Comparison of ENCODE assay signal across 8 mouse cellular contexts in the genomic region with DNA sequence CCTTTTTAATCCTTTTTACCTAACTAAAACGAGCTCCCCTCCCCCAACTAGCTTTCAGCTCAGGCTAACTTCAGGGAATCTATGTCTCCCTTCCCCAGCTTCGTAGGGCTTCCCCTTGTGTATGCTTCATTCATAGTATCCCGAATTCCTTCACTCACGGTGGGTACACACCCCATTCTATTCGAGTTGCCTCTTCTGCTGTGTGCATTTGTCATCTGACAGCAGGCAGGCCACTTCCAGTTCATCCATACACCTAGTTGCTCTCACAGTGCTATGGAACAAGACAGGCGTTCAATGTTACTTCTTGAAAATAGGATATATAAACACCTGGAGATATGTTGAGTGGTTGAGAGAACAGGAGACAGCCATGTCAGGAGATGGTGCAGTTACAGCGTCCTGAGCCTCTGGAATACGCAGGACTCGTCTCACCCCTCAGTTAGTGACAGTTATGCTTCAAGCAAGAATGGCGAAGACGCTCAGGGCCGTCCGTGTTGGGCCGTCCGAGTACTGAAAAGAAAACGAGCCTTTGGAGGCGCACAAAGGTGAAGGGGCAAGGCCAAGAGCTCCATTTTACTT. TPM values are rescaled to one million over a fixed set of nuclear protein-coding genes. Genes with fewer than 3 reads are reported as not detected.
A peak's percentile ranks its signal among the peaks of the same experiment; 100 is the strongest.
DNase-seq lines count a peak whose midpoint lies in the region; ATAC-seq and TF ChIP-seq lines count a peak whose summit lies in the region.

No protein-coding gene starts in this region.

- TF ChIP-seq CTCF in lung, postnatal 0 days (IDR thresholded peaks at IDR 0.05), result no peak

- TF ChIP-seq EP300 in lung, postnatal 0 days (IDR thresholded peaks at IDR 0.05), result no peak

- peak overlapping the region; percentile 75 for H3K4me2 ChIP-seq in lung, postnatal 0 days (replicated peaks; ENCODE audit: low read depth, low read length)
- peak overlapping the region; percentile 83 for H3K4me2 ChIP-seq in embryonic facial prominence, embryonic 13.5 days
- H3K4me2 ChIP-seq in hindbrain, embryonic 15.5 days, result peak overlapping the region; percentile 93
- peak overlapping the region; percentile 75 for H3K4me2 ChIP-seq in midbrain, embryonic 14.5 days (ENCODE audit: low read length)

- WGBS in lung, postnatal 0 days, result 3% methylated on average over 17 of the region's 17 CpGs
- 6% methylated on average over 17 of the region's 17 CpGs for whole genome bisulfite sequencing in embryonic facial prominence, embryonic 13.5 days
- 7% methylated on average over 17 of the region's 17 CpGs for WGBS in hindbrain, embryonic 15.5 days
- 6% methylated on average over 17 of the region's 17 CpGs for WGBS in midbrain, embryonic 14.5 days

- 0 out of 2 replicates have a peak, but pooled peaks cover 4% of the 10 kb centered on the region for H3K4me1 ChIP-seq in lung, postnatal 0 days (ENCODE audit: insufficient read depth, low read depth, low read length)
- peaks cover 15% of the 10 kb centered on the region for H3K4me1 ChIP-seq in embryonic facial prominence, embryonic 13.5 days
- H3K4me1 ChIP-seq in hindbrain, embryonic 15.5 days (replicated peaks), result peaks cover 23% of the 10 kb centered on the region
- peaks cover 13% of the 10 kb centered on the region; the same call in 1 of the 2 replicates for H3K4me1 ChIP-seq in midbrain, embryonic 14.5 days (ENCODE audit: control insufficient read depth, insufficient read depth, low read length)

- H3K27ac ChIP-seq in lung, postnatal 0 days (ENCODE audit: low read length), result peak overlapping the region; percentile 95
- H3K27ac ChIP-seq in embryonic facial prominence, embryonic 13.5 days, result peak overlapping the region; percentile 91
- peak overlapping the region; percentile 93 for H3K27ac ChIP-seq in hindbrain, embryonic 15.5 days (replicated peaks)
- H3K27ac ChIP-seq in midbrain, embryonic 14.5 days (replicated peaks; ENCODE audit: low read depth, low read length), result peak overlapping the region; percentile 92

- DNase-seq in lung, postnatal 0 days (ENCODE audit: low spot score), result peak; percentile 35
- DNase-seq in lung, postnatal 10 days, result no peak
- DNase-seq in midbrain, embryonic 14.5 days, result no peak
- no peak for DNase-seq in layer of hippocampus, adult 18-20 months (ENCODE audit: low spot score in 2 of 2)
- no peak for DNase-seq in thymus, adult 18-20 months
- no peak for DNase-seq in gastrocnemius, postnatal 10 days

- H3K36me3 ChIP-seq in lung, postnatal 0 days (ENCODE audit: insufficient read depth, low read length), result no peaks in the 10 kb centered on the region; the same call in 1 of the 2 replicates
- peaks cover 14% of the 10 kb centered on the region for H3K36me3 ChIP-seq in embryonic facial prominence, embryonic 13.5 days
- 0 out of 2 replicates have a peak, but pooled peaks cover 2% of the 10 kb centered on the region for H3K36me3 ChIP-seq in hindbrain, embryonic 15.5 days
- peaks cover 19% of the 10 kb centered on the region for H3K36me3 ChIP-seq in midbrain, embryonic 14.5 days (ENCODE audit: control insufficient read depth, insufficient read depth, low read length)

- H3K27me3 ChIP-seq in lung, postnatal 0 days (replicated peaks; ENCODE audit: insufficient read depth, low read length), result no peaks in the 10 kb centered on the region
- no peaks in the 10 kb centered on the region for H3K27me3 ChIP-seq in embryonic facial prominence, embryonic 13.5 days
- H3K27me3 ChIP-seq in hindbrain, embryonic 15.5 days, result no peaks in the 10 kb centered on the region
- no peaks in the 10 kb centered on the region for H3K27me3 ChIP-seq in midbrain, embryonic 14.5 days (ENCODE audit: control insufficient read depth, insufficient read depth, low read length)

- H3K9me3 ChIP-seq in lung, postnatal 0 days (ENCODE audit: low read length), result no peaks in the 10 kb centered on the region
- no peaks in the 10 kb centered on the region for H3K9me3 ChIP-seq in embryonic facial prominence, embryonic 13.5 days
- no peaks in the 10 kb centered on the region for H3K9me3 ChIP-seq in hindbrain, embryonic 15.5 days
- no peaks in the 10 kb centered on the region for H3K9me3 ChIP-seq in midbrain, embryonic 14.5 days (ENCODE audit: control insufficient read depth, low read length)

- no peak for ATAC-seq in lung, postnatal 0 days
- ATAC-seq in embryonic facial prominence, embryonic 13.5 days (ENCODE audit: insufficient number of reproducible peaks, insufficient read depth, low FRiP score, low TSS enrichment, low read depth), result peak; percentile 38
- peak; percentile 67; the same call in 1 of the 2 replicates for ATAC-seq in hindbrain, embryonic 15.5 days (ENCODE audit: low FRiP score, low read depth)
- ATAC-seq in midbrain, embryonic 14.5 days (ENCODE audit: low FRiP score, low TSS enrichment), result no peak; the same call in 1 of the 2 replicates

- peak overlapping the region; percentile 58 for H3K9ac ChIP-seq in lung, postnatal 0 days (replicated peaks; ENCODE audit: low read depth)
- peak overlapping the region; percentile 84 for H3K9ac ChIP-seq in embryonic facial prominence, embryonic 13.5 days
- H3K9ac ChIP-seq in hindbrain, embryonic 15.5 days, result peak overlapping the region; percentile 66
- peak overlapping the region; percentile 70 for H3K9ac ChIP-seq in midbrain, embryonic 14.5 days (replicated peaks; ENCODE audit: low read length)

- peak overlapping the region; percentile 65 for H3K4me3 ChIP-seq in lung, postnatal 0 days (ENCODE audit: low read depth, low read length)
- peak overlapping the region; percentile 69 for H3K4me3 ChIP-seq in embryonic facial prominence, embryonic 13.5 days
- H3K4me3 ChIP-seq in hindbrain, embryonic 15.5 days, result peak overlapping the region; percentile 70
- peak overlapping the region; percentile 68 for H3K4me3 ChIP-seq in midbrain, embryonic 14.5 days (replicated peaks; ENCODE audit: low read depth, low read length)

RNA-seq across cellular contexts. Expression of gene Fdxacb1, which starts 0.4 kb away (rescaled TPM):
- 10.2 and 12.1 TPM in 2 replicates for polyA plus RNA-seq in lung, postnatal 0 days (2015; fragmentation: Nextera tagmentation; extraction: Ambion mirVana)
- polyA plus RNA-seq in embryonic facial prominence, embryonic 13.5 days (2015; fragmentation: Nextera tagmentation; extraction: Ambion mirVana), result 11.1 and 12.4 TPM in 2 replicates
- 11.1 and 11.3 TPM in 2 replicates for polyA plus RNA-seq in hindbrain, embryonic 15.5 days (2015; fragmentation: Nextera tagmentation; extraction: Ambion mirVana)
- 12.5 and 14.3 TPM in 2 replicates for polyA plus RNA-seq in midbrain, embryonic 14.5 days (2014; fragmentation: Nextera tagmentation; extraction: Ambion mirVana)
- total RNA-seq in layer of hippocampus, adult 18-20 months (2021), result 1 to 10 TPM; 5.2 to 5.9 TPM
- 1 to 10 TPM; 4.0 to 4.9 TPM for total RNA-seq in gastrocnemius, postnatal 10 days (2021)

RNA-seq across cellular contexts. Expression of gene Alg9, which starts 7.2 kb away (rescaled TPM):
- polyA plus RNA-seq in lung, postnatal 0 days (2015; fragmentation: Nextera tagmentation; extraction: Ambion mirVana), result 17.9 and 19.0 TPM in 2 replicates
- polyA plus RNA-seq in embryonic facial prominence, embryonic 13.5 days (2015; fragmentation: Nextera tagmentation; extraction: Ambion mirVana), result 36.9 and 43.8 TPM in 2 replicates
- polyA plus RNA-seq in hindbrain, embryonic 15.5 days (2015; fragmentation: Nextera tagmentation; extraction: Ambion mirVana), result 60.5 and 60.6 TPM in 2 replicates
- 57.7 and 60.3 TPM in 2 replicates for polyA plus RNA-seq in midbrain, embryonic 14.5 days (2014; fragmentation: Nextera tagmentation; extraction: Ambion mirVana)
- total RNA-seq in layer of hippocampus, adult 18-20 months (2021), result 10 to 100 TPM; 27.3 to 28.0 TPM
- total RNA-seq in gastrocnemius, postnatal 10 days (2021), result 10 to 100 TPM in 1 of 2 experiments, 1 to 10 TPM in 1; 8.2 to 13.4 TPM

RNA-seq across cellular contexts. Expression of gene 1110032A03Rik, which starts 7.7 kb away (rescaled TPM):
- polyA plus RNA-seq in lung, postnatal 0 days (2015; fragmentation: Nextera tagmentation; extraction: Ambion mirVana), result 72.3 and 79.8 TPM in 2 replicates
- polyA plus RNA-seq in embryonic facial prominence, embryonic 13.5 days (2015; fragmentation: Nextera tagmentation; extraction: Ambion mirVana), result 35.6 and 39.8 TPM in 2 replicates
- 55.0 and 55.3 TPM in 2 replicates for polyA plus RNA-seq in hindbrain, embryonic 15.5 days (2015; fragmentation: Nextera tagmentation; extraction: Ambion mirVana)
- 56.2 and 59.7 TPM in 2 replicates for polyA plus RNA-seq in midbrain, embryonic 14.5 days (2014; fragmentation: Nextera tagmentation; extraction: Ambion mirVana)
- 10 to 100 TPM; 27.4 to 32.7 TPM for total RNA-seq in layer of hippocampus, adult 18-20 months (2021)
- 10 to 100 TPM; 11.4 to 12.6 TPM for total RNA-seq in gastrocnemius, postnatal 10 days (2021)

RNA-seq across cellular contexts. Expression of gene Hspb2, which starts 15.5 kb away (rescaled TPM):
- 30.8 and 32.4 TPM in 2 replicates for polyA plus RNA-seq in lung, postnatal 0 days (2015; fragmentation: Nextera tagmentation; extraction: Ambion mirVana)
- 4.8 and 5.7 TPM in 2 replicates for polyA plus RNA-seq in embryonic facial prominence, embryonic 13.5 days (2015; fragmentation: Nextera tagmentation; extraction: Ambion mirVana)
- polyA plus RNA-seq in hindbrain, embryonic 15.5 days (2015; fragmentation: Nextera tagmentation; extraction: Ambion mirVana), result 1.6 and 1.8 TPM in 2 replicates
- polyA plus RNA-seq in midbrain, embryonic 14.5 days (2014; fragmentation: Nextera tagmentation; extraction: Ambion mirVana), result 1.5 TPM in 1 of 2 replicates, not detected in the other
- 1 to 10 TPM in 1 of 2 experiments, under 1 TPM in 1; 0.67 to 1.9 TPM for total RNA-seq in layer of hippocampus, adult 18-20 months (2021)
- 100 to 1,000 TPM; 120 to 128 TPM for total RNA-seq in gastrocnemius, postnatal 10 days (2021)

RNA-seq across cellular contexts. Expression of gene Cryab, which starts 16.5 kb away (rescaled TPM):
- 442 and 571 TPM in 2 replicates for polyA plus RNA-seq in lung, postnatal 0 days (2015; fragmentation: Nextera tagmentation; extraction: Ambion mirVana)
- 17.1 and 21.3 TPM in 2 replicates for polyA plus RNA-seq in embryonic facial prominence, embryonic 13.5 days (2015; fragmentation: Nextera tagmentation; extraction: Ambion mirVana)
- polyA plus RNA-seq in hindbrain, embryonic 15.5 days (2015; fragmentation: Nextera tagmentation; extraction: Ambion mirVana), result 13.3 and 15.4 TPM in 2 replicates
- 2.5 and 3.7 TPM in 2 replicates for polyA plus RNA-seq in midbrain, embryonic 14.5 days (2014; fragmentation: Nextera tagmentation; extraction: Ambion mirVana)
- total RNA-seq in layer of hippocampus, adult 18-20 months (2021), result 100 to 1,000 TPM; 171 to 201 TPM
- total RNA-seq in gastrocnemius, postnatal 10 days (2021), result 100 to 1,000 TPM; 667 to 687 TPM

Comparison
In these comparisons a context has a peak if more than half of its experiments do, and no peak if none do; other contexts are left out.
1. ATAC-seq: peak in embryonic facial prominence, embryonic 13.5 days (single experiment) and hindbrain, embryonic 15.5 days (single experiment); none in lung, postnatal 0 days (single experiment) and midbrain, embryonic 14.5 days (single experiment).
2. Peak in every context shown above with its lines, with median percentiles within 50 percentile points of each other: H3K27ac ChIP-seq, H3K4me2 ChIP-seq, H3K4me3 ChIP-seq and H3K9ac ChIP-seq.